Mouse (Mus musculus): ENCODE measurements around the gene Rasgrf1.

Rasgrf1 gene

DNA sequence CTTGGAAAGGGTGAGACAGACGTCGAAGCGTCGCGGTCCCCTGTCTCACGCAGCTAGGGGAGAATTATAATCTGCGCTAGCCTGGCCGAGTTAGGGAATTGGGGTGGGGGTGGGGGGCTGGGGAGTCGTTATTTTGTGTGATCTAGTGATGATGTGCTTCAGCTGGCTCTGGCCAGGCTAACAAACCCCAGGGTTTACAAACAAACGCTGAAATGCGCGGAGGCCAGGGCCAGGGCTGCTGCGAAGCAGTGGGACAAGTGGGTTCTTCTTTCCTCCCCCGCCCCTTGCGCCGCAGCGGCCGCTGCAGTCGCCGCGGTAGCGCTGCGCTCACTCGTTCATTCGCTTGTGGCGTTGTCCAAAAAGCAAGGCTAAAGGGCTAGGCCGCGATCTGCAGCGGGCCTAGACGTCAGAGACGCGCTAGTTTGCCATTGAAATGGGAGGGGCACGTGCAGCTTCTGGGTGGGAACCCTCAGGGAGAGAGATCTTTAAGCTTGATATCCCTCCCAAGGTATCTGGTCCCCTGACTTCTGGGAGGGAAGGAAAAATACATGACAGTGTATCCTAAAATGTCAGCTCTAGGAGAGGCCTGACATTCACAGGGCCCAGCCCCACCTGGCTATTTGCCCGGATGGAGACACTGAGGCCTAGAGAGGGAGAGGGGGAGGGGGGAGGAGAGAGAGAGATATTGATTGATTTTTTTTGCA lies 1.2 kb downstream of the Rasgrf1 start:
- Histone ChIP-seq H3K4me1 (replicated peaks; ENCODE audit: low read depth, low read length) (peaks cover 30% of the 10 kb centered on the region), H3K4me3 (replicated peaks; ENCODE audit: low read length) (no peak overlapping the region), H3K9me3 (ENCODE audit: low read length) (no peaks in the 10 kb centered on the region; the same call in 1 of the 2 replicates), H3K36me3 (ENCODE audit: insufficient read depth, low read length) (no peaks in the 10 kb centered on the region), H3K27me3 (ENCODE audit: insufficient read depth, low read length) (peaks cover 94% of the 10 kb centered on the region)
- TF ChIP-seq NANOG (IDR thresholded peaks at IDR 0.05; ENCODE audit: borderline replicate concordance, low read length) (no peak), POU5F1 (IDR thresholded peaks at IDR 0.05; ENCODE audit: borderline replicate concordance, low read length) (no peak), CTCF (conservative IDR thresholded peaks at IDR 0.05; ENCODE audit: low read length) (no peak)

DNA sequence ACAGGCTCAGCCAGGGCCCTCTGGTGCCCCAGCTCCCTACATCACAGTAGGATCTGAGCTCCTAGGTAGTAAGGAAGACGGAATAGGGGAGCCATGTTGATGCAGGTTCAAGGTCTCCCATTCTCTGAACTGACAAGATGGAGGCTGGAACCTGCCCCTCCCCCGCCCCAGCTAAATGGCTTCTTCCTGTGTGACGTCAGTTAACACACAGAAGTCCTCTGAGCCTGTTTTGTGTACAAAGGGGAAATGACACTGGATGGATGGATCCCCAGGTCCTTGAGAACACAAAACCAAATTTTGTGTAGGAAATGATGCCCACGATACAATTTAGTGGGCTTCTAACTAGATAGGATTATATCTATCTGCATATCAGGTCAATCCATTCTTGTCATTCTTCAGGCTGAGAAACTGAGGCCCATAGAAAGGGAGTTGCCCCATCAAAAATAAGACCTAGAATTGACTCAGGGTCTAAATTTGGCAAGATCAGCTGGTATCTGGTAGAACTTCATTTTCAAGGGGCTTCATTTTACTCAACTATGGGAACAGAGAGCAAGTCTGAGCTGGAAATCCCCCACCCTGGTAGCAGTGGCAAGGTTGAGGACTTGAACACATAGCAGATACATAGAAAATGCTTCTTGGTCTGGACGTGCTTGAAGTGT lies 2.3 kb downstream of the Rasgrf1 start:
- TF ChIP-seq CTCF (conservative IDR thresholded peaks at IDR 0.05; ENCODE audit: low read length) (no peak), POU5F1 (IDR thresholded peaks at IDR 0.05; ENCODE audit: borderline replicate concordance, low read length) (no peak), NANOG (IDR thresholded peaks at IDR 0.05; ENCODE audit: borderline replicate concordance, low read length) (no peak)
- peaks cover 30% of the 10 kb centered on the region for H3K4me1 ChIP-seq (replicated peaks; ENCODE audit: low read depth, low read length)

DNA sequence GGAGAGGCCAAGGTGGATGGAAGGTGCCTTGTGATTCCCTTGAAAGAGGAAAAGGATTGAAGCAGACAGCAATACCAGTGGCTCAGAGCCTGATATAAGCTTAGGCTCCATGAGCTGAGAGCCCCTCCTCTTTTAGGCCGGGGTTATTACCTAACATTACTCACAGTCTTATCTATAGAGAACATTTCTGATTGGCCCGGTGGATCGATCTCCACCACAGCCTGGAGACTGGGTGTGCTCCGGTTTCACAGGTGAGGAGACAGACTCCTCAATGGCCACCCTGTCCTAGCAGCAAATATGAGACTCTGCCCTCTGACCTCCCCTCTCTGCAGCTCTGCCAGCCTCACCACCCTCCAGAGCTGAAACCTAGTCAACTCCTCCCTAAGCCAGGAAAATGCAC lies 3.4 kb downstream of the Rasgrf1 start:
- Histone ChIP-seq H3K27me3 (ENCODE audit: insufficient read depth, low read length) (peaks cover 83% of the 10 kb centered on the region), H3K4me1 (replicated peaks; ENCODE audit: low read depth, low read length) (peaks cover 28% of the 10 kb centered on the region), H3K9me3 (ENCODE audit: low read length) (no peaks in the 10 kb centered on the region), H3K36me3 (ENCODE audit: insufficient read depth, low read length) (no peaks in the 10 kb centered on the region), H3K4me3 (replicated peaks; ENCODE audit: low read length) (no peak overlapping the region)
- TF ChIP-seq NANOG (IDR thresholded peaks at IDR 0.05; ENCODE audit: borderline replicate concordance, low read length) (no peak), CTCF (conservative IDR thresholded peaks at IDR 0.05; ENCODE audit: low read length) (no peak), POU5F1 (IDR thresholded peaks at IDR 0.05; ENCODE audit: borderline replicate concordance, low read length) (no peak)

More for the DNA sequence above, 2.3 kb downstream of the Rasgrf1 start:
- Histone ChIP-seq H3K9me3 (ENCODE audit: low read length) (no peaks in the 10 kb centered on the region; the same call in 1 of the 2 replicates), H3K4me3 (replicated peaks; ENCODE audit: low read length) (no peak overlapping the region), H3K36me3 (ENCODE audit: insufficient read depth, low read length) (no peaks in the 10 kb centered on the region), H3K27me3 (ENCODE audit: insufficient read depth, low read length) (peaks cover 92% of the 10 kb centered on the region)

DNA sequence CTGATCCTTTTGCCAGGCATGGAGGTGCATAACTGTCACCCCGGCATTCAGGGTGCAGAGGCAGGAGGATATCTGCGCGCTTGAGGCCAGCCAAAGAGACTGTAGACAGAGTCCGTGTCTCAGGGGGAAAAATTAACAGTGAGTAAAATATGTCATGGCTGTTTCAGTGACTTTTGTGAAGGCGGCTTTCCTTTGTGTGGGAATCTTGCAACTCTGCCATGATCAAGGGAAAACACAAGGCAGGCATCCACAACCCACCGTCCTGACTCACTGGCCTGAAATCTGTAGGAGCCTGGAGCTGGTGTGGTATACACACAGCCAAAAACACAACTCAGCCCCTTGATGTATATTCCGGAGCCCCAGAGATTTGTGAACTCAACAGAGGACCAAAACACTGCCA lies 6.8 kb downstream of the Rasgrf1 start:
- Histone ChIP-seq H3K4me3 (replicated peaks; ENCODE audit: low read length) (no peak overlapping the region), H3K9me3 (ENCODE audit: low read length) (no peaks in the 10 kb centered on the region), H3K27me3 (ENCODE audit: insufficient read depth, low read length) (peaks cover 71% of the 10 kb centered on the region), H3K36me3 (ENCODE audit: insufficient read depth, low read length) (no peaks in the 10 kb centered on the region), H3K4me1 (replicated peaks; ENCODE audit: low read depth, low read length) (peaks cover 7% of the 10 kb centered on the region)
- TF ChIP-seq POU5F1 (IDR thresholded peaks at IDR 0.05; ENCODE audit: borderline replicate concordance, low read length) (no peak), NANOG (IDR thresholded peaks at IDR 0.05; ENCODE audit: borderline replicate concordance, low read length) (no peak), CTCF (conservative IDR thresholded peaks at IDR 0.05; ENCODE audit: low read length) (no peak)

DNA sequence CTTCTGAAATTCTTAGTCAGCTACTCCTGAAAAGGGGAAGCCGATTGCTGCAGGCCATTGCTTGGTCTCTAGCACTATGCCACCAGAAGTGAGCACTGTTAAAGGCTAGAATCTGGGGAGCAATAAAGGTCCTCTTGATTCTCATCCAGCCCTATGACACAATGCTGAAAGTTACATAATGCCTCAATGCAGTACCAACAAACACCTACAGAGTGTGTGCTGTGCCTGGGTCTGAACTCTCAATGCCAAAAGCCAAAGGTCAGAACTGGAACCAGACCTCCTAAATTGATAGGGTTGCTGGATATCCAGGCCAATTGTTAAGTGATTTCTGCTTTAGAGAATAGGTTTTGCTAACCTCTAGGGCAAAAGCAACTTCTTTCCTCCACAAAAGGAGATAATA lies 7.7 kb downstream of the Rasgrf1 start:
- no peaks in the 10 kb centered on the region for H3K4me1 ChIP-seq (replicated peaks; ENCODE audit: low read depth, low read length)
- TF ChIP-seq POU5F1 (IDR thresholded peaks at IDR 0.05; ENCODE audit: borderline replicate concordance, low read length): no peak
- TF ChIP-seq NANOG (IDR thresholded peaks at IDR 0.05; ENCODE audit: borderline replicate concordance, low read length): no peak
- no peak for TF ChIP-seq CTCF (conservative IDR thresholded peaks at IDR 0.05; ENCODE audit: low read length)
- H3K4me3 ChIP-seq (replicated peaks; ENCODE audit: low read length): no peak overlapping the region
- H3K27me3 ChIP-seq (ENCODE audit: insufficient read depth, low read length): peaks cover 69% of the 10 kb centered on the region
- H3K9me3 ChIP-seq (ENCODE audit: low read length): no peaks in the 10 kb centered on the region
- H3K36me3 ChIP-seq (ENCODE audit: insufficient read depth, low read length): no peaks in the 10 kb centered on the region

DNA sequence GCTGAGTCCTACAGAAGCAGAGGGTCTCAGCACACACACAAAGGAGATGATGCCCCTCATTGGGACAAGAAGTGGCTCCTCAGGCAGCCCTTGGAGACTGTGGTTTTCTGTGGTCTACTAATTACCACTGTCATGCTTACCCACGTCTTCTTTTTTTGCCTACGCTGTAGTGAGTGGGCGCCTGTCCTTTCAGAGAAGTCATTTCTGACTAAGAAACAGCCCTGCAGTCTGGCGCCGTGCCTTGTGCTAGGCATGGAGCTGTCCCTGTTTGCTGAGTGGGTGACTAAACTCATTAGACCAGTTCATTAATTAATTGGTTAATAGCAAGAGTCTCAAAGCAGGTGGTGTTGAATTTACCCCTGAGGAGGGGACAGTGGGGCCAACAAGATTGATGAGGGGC lies 9.1 kb downstream of the Rasgrf1 start:
- Histone ChIP-seq H3K9me3 (ENCODE audit: low read length) (no peaks in the 10 kb centered on the region), H3K4me3 (replicated peaks; ENCODE audit: low read length) (no peak overlapping the region), H3K4me1 (replicated peaks; ENCODE audit: low read depth, low read length) (no peaks in the 10 kb centered on the region), H3K36me3 (ENCODE audit: insufficient read depth, low read length) (no peaks in the 10 kb centered on the region), H3K27me3 (ENCODE audit: insufficient read depth, low read length) (peaks cover 55% of the 10 kb centered on the region)
- TF ChIP-seq CTCF (conservative IDR thresholded peaks at IDR 0.05; ENCODE audit: low read length): no peak

DNA sequence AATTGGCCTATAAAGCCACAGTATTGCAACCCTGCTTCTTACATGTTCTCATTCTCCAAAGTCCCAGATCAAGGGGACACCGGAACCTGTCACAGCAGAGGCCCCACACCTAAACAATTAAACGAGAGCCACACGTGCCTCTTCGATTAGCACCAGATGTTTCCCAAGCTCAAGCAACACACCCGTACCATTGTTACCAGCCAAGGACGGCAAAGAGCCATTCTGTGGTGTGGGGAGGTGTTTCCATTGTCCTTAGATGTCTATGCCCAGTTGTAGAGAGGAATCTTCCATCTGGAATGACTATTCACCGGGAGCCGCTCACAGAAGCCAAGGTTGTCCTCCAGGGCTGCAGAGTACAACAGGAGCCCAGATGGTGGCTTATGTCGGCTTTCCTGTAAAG lies 11.4 kb downstream of the Rasgrf1 start:
- no peaks in the 10 kb centered on the region for H3K4me1 ChIP-seq (replicated peaks; ENCODE audit: low read depth, low read length)
- H3K36me3 ChIP-seq (ENCODE audit: insufficient read depth, low read length): no peaks in the 10 kb centered on the region
- H3K4me3 ChIP-seq (replicated peaks; ENCODE audit: low read length): no peak overlapping the region
- TF ChIP-seq POU5F1 (IDR thresholded peaks at IDR 0.05; ENCODE audit: borderline replicate concordance, low read length): no peak
- TF ChIP-seq NANOG (IDR thresholded peaks at IDR 0.05; ENCODE audit: borderline replicate concordance, low read length): no peak
- TF ChIP-seq CTCF (conservative IDR thresholded peaks at IDR 0.05; ENCODE audit: low read length): no peak
- H3K9me3 ChIP-seq (ENCODE audit: low read length): no peaks in the 10 kb centered on the region
- H3K27me3 ChIP-seq (ENCODE audit: insufficient read depth, low read length): peaks cover 38% of the 10 kb centered on the region

DNA sequence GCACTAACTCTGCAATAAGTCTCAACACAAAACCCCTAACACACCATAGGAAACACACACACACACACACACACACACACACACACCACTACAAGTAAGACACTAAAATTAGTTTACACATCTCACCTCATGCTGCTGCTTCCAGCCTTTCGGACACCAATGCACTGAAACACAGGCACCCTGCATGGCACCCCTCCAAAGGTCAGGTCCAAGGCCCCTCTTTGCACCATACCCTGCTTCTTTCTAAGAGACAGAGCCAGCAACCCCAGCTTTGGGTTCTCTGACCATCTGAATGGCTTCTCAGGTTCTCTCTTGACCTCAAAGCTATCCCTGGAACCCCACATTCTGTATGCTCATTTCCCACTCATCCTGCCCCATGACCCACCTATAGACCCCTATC lies 13.0 kb downstream of the Rasgrf1 start:
- H3K4me3 ChIP-seq (replicated peaks; ENCODE audit: low read length): no peak overlapping the region
- peaks cover 31% of the 10 kb centered on the region for H3K27me3 ChIP-seq (ENCODE audit: insufficient read depth, low read length)
- no peaks in the 10 kb centered on the region for H3K36me3 ChIP-seq (ENCODE audit: insufficient read depth, low read length)
- TF ChIP-seq POU5F1 (IDR thresholded peaks at IDR 0.05; ENCODE audit: borderline replicate concordance, low read length): no peak
- TF ChIP-seq CTCF (conservative IDR thresholded peaks at IDR 0.05; ENCODE audit: low read length): no peak
- TF ChIP-seq NANOG (IDR thresholded peaks at IDR 0.05; ENCODE audit: borderline replicate concordance, low read length): no peak
- no peaks in the 10 kb centered on the region for H3K4me1 ChIP-seq (replicated peaks; ENCODE audit: low read depth, low read length)
- peaks cover 7% of the 10 kb centered on the region; the same call in 1 of the 2 replicates for H3K9me3 ChIP-seq (ENCODE audit: low read length)

All from E14TG2a.4 (cell line).